Mouse (Mus musculus) forebrain, embryonic 15.5 days (tissue): Measurements from ENCODE around the gene Vangl2. TPM values are rescaled to one million over a fixed set of nuclear protein-coding genes. Genes with fewer than 3 reads are reported as not detected.

ENCODE experiments used
- ATAC-seq: fragments of 200-750 bp; cut with Nextera tagmentation; replicated peaks from 2 replicates; pipeline ENCODE4 v1.8.0; 2017; ENCODE audit warnings: mild to moderate bottlenecking, moderate TSS enrichment, moderate library complexity
- H3K27ac ChIP-seq: fragments of 300-500 bp; sonication (generic); replicated peaks from 2 replicates; pipeline ENCODE4 v1.5.1; 2015; ENCODE audit warnings: mild to moderate bottlenecking, inconsistent platforms
- H3K27me3 ChIP-seq: fragments of 300-500 bp; sonication (generic); 2 replicates; pipeline ENCODE4 v1.6.1; 2015; ENCODE audit warnings: inconsistent platforms
- H3K36me3 ChIP-seq: fragments of 300-500 bp; sonication (generic); 2 replicates; pipeline ENCODE4 v1.6.1; 2015; ENCODE audit warnings: mild to moderate bottlenecking, inconsistent platforms
- H3K4me1 ChIP-seq: fragments of 300-500 bp; sonication (generic); 2 replicates; pipeline ENCODE4 v1.6.1; 2015; ENCODE audit warnings: inconsistent platforms
- H3K4me2 ChIP-seq: fragments of 300-500 bp; sonication (generic); replicated peaks from 2 replicates; pipeline ENCODE4 v1.6.1; 2015; ENCODE audit warnings: mild to moderate bottlenecking, inconsistent platforms
- H3K4me3 ChIP-seq: fragments of 300-500 bp; sonication (generic); 2 replicates; pipeline ENCODE4 v1.5.1; 2015; ENCODE audit warnings: mild to moderate bottlenecking, inconsistent platforms
- H3K9ac ChIP-seq: fragments of 300-500 bp; sonication (generic); replicated peaks from 2 replicates; pipeline ENCODE4 v1.6.1; 2015; ENCODE audit warnings: mild to moderate bottlenecking, inconsistent platforms
- H3K9me3 ChIP-seq: fragments of 300-500 bp; sonication (generic); 2 replicates; pipeline ENCODE4 v1.6.1; 2016; ENCODE audit warnings: inconsistent platforms
- WGBS: fragments of 180-500 bp; shearing (Covaris S2); methylation state at CpG from one replicate; pipeline ENCODE4 v1.1.7; 2015; ENCODE audit warnings: mixed read lengths; 5-methylcytosine and 5-hydroxymethylcytosine counted together
- polyA plus RNA-seq: library from polyadenylated mRNA; unstranded; fragments of >200 nt; fragmentation: Nextera tagmentation; extraction: Ambion mirVana; gene quantifications from 2 replicates; pipeline ENCODE4 v1.2.1, GENCODE M21; 2015

Gene Vangl2
- polyA plus RNA-seq, 1 experiment from 2014 or later, result 48.0 TPM

GRCm38 (mm10) chr1:171994918-171995715 is 33.1 kb downstream of the Vangl2 start:
- WGBS, result 91% methylated on average over 11 of the region's 11 CpGs
- ATAC-seq, result no peak
- Histone ChIP-seq H3K9ac (no peak overlapping the region), H3K9me3 (no peaks in the 10 kb centered on the region), H3K27ac (no peak overlapping the region), H3K36me3 (peaks cover 7% of the 10 kb centered on the region; the same call in 1 of the 2 replicates), H3K4me2 (no peak overlapping the region), H3K4me3 (no peak overlapping the region), H3K27me3 (no peaks in the 10 kb centered on the region), H3K4me1 (no peaks in the 10 kb centered on the region)

DNA sequence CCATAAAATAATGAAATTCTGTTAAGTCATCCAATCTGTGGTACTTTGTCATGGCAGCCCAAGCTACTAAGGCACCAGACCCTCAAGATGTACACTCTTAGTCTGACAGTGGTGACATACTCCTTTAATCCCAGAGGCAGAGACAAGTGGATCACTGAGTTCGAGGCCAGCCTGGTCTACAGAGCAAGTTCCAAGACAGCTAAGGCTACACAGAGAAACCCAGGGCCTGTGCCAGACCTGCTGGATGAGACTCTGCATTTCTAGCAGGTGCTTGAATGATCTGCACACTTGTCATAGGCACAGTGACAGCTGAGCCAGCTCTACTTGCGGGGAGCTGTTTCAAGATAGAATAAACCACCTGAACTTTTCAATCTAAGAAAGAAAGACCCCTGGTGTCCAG is 33.7 kb downstream of the Vangl2 start:
- no peak overlapping the region for H3K4me2 ChIP-seq

GRCm38 (mm10) chr1:171992901-171993530 is 35.2 kb downstream of the Vangl2 start:
- ATAC-seq, result no peak
- 83% methylated on average over 4 of the region's 4 CpGs for WGBS
- no peaks in the 10 kb centered on the region for H3K4me1 ChIP-seq
- no peak overlapping the region for H3K4me2 ChIP-seq
- H3K27ac ChIP-seq, result no peak overlapping the region
- H3K4me3 ChIP-seq, result no peak overlapping the region
- no peak overlapping the region for H3K9ac ChIP-seq
- no peaks in the 10 kb centered on the region for H3K36me3 ChIP-seq
- 0 out of 2 replicates have a peak, but pooled peaks cover 4% of the 10 kb centered on the region for H3K9me3 ChIP-seq
- H3K27me3 ChIP-seq, result no peaks in the 10 kb centered on the region

More for the DNA sequence above, 33.7 kb downstream of the Vangl2 start:
- Histone ChIP-seq H3K9me3 (no peaks in the 10 kb centered on the region), H3K27ac (no peak overlapping the region), H3K4me1 (no peaks in the 10 kb centered on the region), H3K9ac (no peak overlapping the region), H3K4me3 (no peak overlapping the region), H3K36me3 (peaks cover 3% of the 10 kb centered on the region; the same call in 1 of the 2 replicates), H3K27me3 (no peaks in the 10 kb centered on the region)
- 83% methylated on average over 2 of the region's 2 CpGs for WGBS
- no peak for ATAC-seq

DNA sequence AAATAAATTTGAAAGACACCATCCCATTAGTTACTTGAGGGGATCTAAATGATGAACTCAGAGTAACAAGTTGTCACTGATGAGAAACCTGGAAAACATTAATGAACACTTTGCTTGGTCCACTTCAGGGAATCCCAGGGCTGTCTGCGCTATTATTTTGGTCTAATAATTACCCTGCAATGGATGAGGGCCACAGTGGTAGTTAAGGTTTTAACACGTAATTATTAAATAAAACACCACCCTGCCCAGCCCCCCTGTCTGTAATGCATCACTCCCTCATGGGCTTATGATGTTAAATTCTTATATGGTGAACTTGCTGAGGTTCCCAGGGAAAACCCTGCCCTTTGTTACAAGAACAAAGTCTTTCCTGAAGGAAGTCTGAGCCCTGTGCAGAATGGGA is 36.4 kb downstream of the Vangl2 start:
- Histone ChIP-seq H3K4me1 (no peaks in the 10 kb centered on the region), H3K27ac (no peak overlapping the region), H3K27me3 (no peaks in the 10 kb centered on the region), H3K4me3 (no peak overlapping the region), H3K4me2 (no peak overlapping the region), H3K36me3 (no peaks in the 10 kb centered on the region), H3K9ac (no peak overlapping the region), H3K9me3 (0 out of 2 replicates have a peak, but pooled peaks cover 4% of the 10 kb centered on the region)
- ATAC-seq, result no peak
- WGBS, result 86% methylated on average over 2 of the region's 2 CpGs

- no peak for ATAC-seq
- Histone ChIP-seq H3K27ac (no peak overlapping the region), H3K9me3 (0 out of 2 replicates have a peak, but pooled peaks cover 4% of the 10 kb centered on the region), H3K27me3 (no peaks in the 10 kb centered on the region), H3K36me3 (no peaks in the 10 kb centered on the region), H3K9ac (no peak overlapping the region), H3K4me2 (no peak overlapping the region), H3K4me1 (0 out of 2 replicates have a peak, but pooled peaks cover 3% of the 10 kb centered on the region), H3K4me3 (no peak overlapping the region)
- 100% methylated on average over 1 of the region's 1 CpGs for WGBS
Measured at GRCm38 (mm10) chr1:171984121-171984520, 44.1 kb downstream of the Vangl2 start.

DNA sequence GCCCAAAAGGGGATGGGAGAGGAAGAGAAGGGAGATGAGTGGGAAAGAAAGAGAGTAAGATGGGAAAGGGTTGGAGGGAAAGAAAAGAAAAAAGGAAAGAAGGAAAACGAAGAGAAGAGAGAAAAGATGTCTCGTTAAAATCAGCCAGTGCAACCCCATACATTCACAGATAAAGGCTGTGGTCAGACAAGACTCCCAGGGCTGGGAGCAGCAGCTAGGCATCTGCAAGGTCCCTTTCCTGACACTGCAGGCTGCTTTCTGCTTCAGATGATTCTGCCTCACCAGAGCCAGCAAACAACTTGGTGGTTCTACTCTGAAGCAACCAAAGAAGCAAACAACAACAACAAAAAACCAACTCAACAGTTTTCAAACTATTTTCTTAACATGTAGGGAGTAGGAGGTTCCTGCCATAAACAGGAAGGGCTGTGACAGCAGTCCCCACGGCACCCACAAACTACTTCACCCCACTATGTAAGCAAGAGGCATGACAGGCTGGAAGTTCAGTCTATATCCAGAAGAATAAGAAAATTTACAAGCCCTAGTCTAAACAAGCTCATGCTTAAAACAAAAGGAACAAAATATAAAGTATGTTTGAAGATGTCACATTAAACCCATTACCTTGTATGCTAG is 44.8 kb downstream of the Vangl2 start:
- Histone ChIP-seq H3K36me3 (no peaks in the 10 kb centered on the region), H3K27ac (no peak overlapping the region), H3K27me3 (no peaks in the 10 kb centered on the region), H3K9me3 (0 out of 2 replicates have a peak, but pooled peaks cover 4% of the 10 kb centered on the region), H3K9ac (no peak overlapping the region), H3K4me1 (0 out of 2 replicates have a peak, but pooled peaks cover 3% of the 10 kb centered on the region), H3K4me3 (no peak overlapping the region), H3K4me2 (no peak overlapping the region)
- ATAC-seq, result no peak
- 52% methylated on average over 3 of the region's 3 CpGs for WGBS

DNA sequence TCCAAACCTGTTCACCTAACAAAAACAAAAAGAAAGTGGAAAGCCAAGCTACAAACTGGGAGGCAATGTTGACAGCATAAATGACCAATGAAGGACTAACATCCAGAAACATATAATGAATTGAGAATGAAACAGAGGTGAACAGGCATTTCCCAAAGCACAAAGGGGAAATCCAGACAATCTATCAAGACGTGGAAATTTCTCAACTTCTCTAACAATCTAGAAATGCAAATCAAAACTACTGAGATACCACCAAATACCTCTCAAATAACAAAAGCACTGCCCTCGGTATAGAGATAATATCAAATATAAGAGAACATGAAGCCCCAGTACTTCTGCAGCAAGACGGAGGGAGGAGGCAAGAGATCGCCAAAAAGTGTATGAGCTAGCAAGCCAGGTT is 45.5 kb downstream of the Vangl2 start:
- no peak for ATAC-seq
- 0 out of 2 replicates have a peak, but pooled peaks cover 3% of the 10 kb centered on the region for H3K4me1 ChIP-seq
- H3K4me3 ChIP-seq, result no peak overlapping the region
- H3K27ac ChIP-seq, result no peak overlapping the region
- no peaks in the 10 kb centered on the region for H3K27me3 ChIP-seq
- no peak overlapping the region for H3K4me2 ChIP-seq
- WGBS, result 72% methylated on average over 4 of the region's 4 CpGs
- no peak overlapping the region for H3K9ac ChIP-seq
- H3K36me3 ChIP-seq, result no peaks in the 10 kb centered on the region
- H3K9me3 ChIP-seq, result no peaks in the 10 kb centered on the region

DNA sequence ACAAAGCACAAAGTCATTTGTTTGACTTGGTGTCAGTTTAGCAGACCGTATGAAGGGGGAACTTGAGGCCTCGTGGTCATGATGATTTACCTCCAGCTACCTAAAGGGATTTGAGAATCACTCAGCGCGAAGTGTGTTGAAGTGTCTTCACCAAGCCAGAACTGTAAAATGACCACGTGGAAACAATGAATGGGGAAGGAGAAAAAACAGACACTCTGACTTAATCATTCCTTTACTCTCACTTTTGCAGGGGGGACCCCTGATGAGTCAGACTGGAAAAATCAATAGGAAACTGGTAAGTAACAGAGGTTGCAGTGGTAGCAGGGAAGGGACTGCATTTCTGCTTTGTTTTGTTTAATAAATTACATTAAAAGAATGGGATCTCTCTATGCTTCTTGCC is 46.1 kb downstream of the Vangl2 start:
- no peak overlapping the region for H3K27ac ChIP-seq
- no peaks in the 10 kb centered on the region for H3K36me3 ChIP-seq
- no peak for ATAC-seq
- H3K4me1 ChIP-seq, result 0 out of 2 replicates have a peak, but pooled peaks cover 3% of the 10 kb centered on the region
- H3K4me2 ChIP-seq, result no peak overlapping the region
- H3K4me3 ChIP-seq, result no peak overlapping the region
- 73% methylated on average over 5 of the region's 5 CpGs for WGBS
- H3K9me3 ChIP-seq, result no peaks in the 10 kb centered on the region
- H3K27me3 ChIP-seq, result no peaks in the 10 kb centered on the region
- no peak overlapping the region for H3K9ac ChIP-seq

GRCm38 (mm10) chr1:171979969-171980730 is 48.1 kb downstream of the Vangl2 start:
- no peak overlapping the region for H3K4me2 ChIP-seq
- 0 out of 2 replicates have a peak, but pooled peaks cover 3% of the 10 kb centered on the region for H3K4me1 ChIP-seq
- no peak overlapping the region for H3K9ac ChIP-seq
- WGBS, result 15% methylated on average over 13 of the region's 13 CpGs
- peak overlapping the region; percentile 52 for H3K27ac ChIP-seq
- peak; percentile 94 for ATAC-seq
- no peaks in the 10 kb centered on the region for H3K36me3 ChIP-seq
- H3K27me3 ChIP-seq, result no peaks in the 10 kb centered on the region
- no peak overlapping the region for H3K4me3 ChIP-seq
- H3K9me3 ChIP-seq, result no peaks in the 10 kb centered on the region

- Histone ChIP-seq H3K9ac (no peak overlapping the region), H3K27me3 (no peaks in the 10 kb centered on the region), H3K4me1 (0 out of 2 replicates have a peak, but pooled peaks cover 3% of the 10 kb centered on the region), H3K27ac (no peak overlapping the region), H3K36me3 (no peaks in the 10 kb centered on the region), H3K9me3 (no peaks in the 10 kb centered on the region), H3K4me2 (no peak overlapping the region), H3K4me3 (no peak overlapping the region)
- 98% methylated on average over 2 of the region's 2 CpGs for WGBS
- no peak for ATAC-seq
Measured at GRCm38 (mm10) chr1:171977891-171978290, 50.4 kb downstream of the Vangl2 start.

GRCm38 (mm10) chr1:171976826-171977539 is 51.3 kb downstream of the Vangl2 start:
- Histone ChIP-seq H3K9ac (no peak overlapping the region), H3K4me2 (no peak overlapping the region), H3K27me3 (no peaks in the 10 kb centered on the region), H3K4me3 (no peak overlapping the region), H3K4me1 (0 out of 2 replicates have a peak, but pooled peaks cover 3% of the 10 kb centered on the region), H3K27ac (no peak overlapping the region), H3K36me3 (no peaks in the 10 kb centered on the region), H3K9me3 (no peaks in the 10 kb centered on the region)
- WGBS, result 95% methylated on average over 14 of the region's 14 CpGs
- no peak for ATAC-seq
